Mouse (Mus musculus): Measurements from ENCODE around the gene Rap1gap.

DNA sequence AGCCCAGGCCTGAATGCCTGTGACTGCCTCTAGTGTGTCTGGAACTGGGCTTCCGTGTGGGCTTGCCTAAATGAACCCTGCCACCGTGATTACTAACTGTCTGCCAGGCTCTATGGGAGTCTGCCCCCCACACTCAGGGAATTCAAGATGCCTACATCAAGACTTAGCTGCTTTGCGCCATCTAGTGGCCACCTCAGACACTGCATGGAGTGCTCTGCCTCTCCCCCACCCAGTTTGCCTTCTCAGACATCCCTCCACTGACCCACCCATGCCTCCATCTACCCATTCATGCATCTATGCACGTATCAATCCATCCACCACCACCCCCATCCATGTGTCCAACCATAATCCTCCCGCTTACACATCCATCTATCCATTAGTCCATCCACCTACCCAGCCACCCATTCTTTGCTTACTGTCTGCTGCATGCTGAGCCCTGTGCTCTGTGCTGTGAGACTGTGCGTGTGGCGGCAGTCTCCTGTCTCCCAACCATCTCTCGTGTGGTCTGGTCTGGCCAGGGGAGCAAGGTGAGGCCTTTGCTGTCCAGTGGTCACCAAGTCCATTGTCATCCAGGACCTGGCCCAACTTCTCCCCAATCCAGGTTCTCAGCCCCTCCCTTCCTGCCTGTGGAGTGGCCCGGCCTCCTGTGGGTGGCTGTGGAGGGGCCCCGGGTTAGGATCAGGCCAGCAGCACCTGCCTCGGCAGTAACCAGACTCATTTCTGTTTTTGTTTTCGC is 58.3 kb downstream of the Rap1gap start:
- peak; percentile 98 for TF ChIP-seq CTCF (IDR thresholded peaks at IDR 0.05; ENCODE audit: low read depth)
- no peak for TF ChIP-seq EP300 (IDR thresholded peaks at IDR 0.05; ENCODE audit: low read depth)

All from liver, embryonic 14.5 days (tissue).